Mouse (Mus musculus): ENCODE results near the gene Sytl3.
A peak's percentile ranks its signal among the peaks of the same experiment; 100 is the strongest.

Gene Sytl3

DNA sequence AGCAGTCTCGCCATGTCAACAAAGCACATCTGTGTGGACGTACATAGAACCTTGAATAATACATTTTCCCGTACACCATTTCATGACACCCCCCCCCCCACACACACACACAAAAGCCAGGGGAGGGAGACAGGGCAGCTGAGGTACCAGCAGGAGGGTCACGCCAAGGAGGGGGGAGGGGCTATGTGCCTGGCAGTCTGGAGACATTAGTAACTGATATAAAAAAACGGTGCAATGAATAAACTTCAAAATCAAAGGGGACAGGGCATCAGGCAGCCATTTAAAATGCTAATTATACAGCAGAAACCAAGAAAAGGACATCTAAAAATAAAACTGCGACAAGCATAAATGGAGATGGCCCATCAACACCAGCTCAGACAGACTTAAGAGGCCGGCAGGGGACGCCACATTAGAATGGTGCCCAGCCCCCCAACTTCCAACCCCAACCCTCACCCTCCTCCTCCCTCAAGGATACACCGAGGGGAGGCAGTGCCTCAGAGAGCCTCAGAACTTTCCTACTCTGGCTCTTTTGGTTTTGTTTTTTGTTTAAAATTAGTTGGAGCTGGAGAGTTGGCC is 100.9 kb downstream of the Sytl3 start:
- no peak for DNase-seq

DNA sequence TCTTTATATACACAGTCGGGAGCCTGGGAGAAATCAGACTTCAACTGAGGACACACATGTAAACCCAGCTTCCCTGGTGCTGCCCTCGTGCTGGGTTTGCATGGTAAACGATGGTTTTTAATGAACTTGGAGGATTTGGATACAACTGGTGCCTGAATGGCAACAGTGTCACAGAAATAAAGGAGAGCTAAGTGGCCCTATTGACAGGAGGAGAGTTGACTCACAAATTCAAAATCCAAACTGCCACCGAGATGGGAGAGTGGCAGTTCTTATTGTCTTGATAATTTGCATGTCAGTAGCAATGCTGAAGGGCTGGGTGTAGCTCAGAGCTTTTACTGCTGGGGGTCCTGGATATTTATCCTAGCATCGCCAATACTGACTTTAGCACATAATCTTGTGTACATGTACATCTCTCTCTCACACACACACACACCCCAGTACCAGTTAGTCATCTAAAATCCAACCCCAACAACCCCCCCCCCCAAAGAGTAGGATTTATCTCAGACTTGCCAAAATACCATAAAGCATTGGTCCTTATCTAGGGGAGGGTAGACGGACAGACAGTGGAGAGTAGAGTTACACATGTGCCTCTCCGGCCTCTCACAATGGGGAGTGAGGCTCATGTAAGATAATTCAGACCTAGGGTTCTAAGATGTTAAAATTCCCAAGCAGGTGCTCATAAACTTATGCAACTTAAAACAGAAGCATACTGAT is 104.8 kb downstream of the Sytl3 start:
- DNase-seq, result no peak

DNA sequence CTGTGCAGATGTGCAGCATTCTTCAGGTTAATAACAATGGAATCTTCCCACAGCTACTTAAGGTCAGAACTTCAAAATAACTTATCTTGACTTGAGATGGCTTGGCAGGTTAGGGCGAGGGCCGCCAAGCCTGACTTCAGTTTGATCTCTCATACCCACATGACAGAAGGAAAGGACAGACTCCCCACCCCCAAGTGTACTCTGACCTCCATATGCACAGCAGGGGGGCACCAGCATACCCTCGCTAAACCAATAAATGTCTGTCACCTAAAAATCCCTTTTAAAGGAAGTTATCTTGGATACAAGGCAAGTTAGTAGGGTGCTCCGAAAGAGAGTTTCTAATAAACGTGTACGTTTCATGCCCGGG is 105.3 kb downstream of the Sytl3 start:
- no peak for DNase-seq

DNA sequence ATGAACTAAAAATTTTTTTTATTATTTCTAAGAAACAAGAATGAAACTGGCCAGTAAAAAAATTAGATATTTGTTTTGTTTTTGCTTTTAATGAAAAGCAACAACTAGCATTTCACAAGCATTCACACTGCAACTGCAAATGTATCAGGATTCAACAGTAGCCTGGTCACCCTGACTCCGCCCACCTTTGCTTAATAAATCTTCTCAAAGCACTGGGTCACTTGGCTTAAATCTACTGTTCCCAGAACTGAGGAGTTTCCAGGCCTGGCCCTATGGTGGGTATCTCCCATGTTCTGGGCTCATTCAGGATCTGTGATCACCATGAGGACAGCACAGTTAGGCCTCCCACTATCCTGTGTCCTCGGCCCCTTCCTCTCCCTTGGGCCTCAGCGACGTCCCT is 105.8 kb downstream of the Sytl3 start:
- no peak for DNase-seq

DNA sequence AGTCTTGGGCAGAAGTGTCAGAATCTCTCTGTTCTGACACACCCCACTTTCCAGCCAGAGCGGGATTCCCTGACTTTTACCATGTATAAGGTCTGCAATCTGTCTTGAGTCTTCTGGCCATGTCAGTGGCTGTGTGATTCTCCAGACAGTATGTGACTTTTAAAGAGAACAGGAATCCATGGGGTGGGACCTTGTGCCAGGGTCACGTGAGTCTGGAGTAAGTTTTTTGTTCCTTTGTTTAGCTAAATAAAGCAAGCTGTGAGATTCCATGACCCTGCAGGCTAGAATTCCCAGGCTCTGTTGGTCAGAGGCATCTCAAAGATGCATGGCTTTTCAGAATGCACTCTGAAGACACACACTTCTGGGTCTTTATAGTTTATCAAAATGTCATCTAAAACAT is 107.0 kb downstream of the Sytl3 start:
- no peak for DNase-seq

DNA sequence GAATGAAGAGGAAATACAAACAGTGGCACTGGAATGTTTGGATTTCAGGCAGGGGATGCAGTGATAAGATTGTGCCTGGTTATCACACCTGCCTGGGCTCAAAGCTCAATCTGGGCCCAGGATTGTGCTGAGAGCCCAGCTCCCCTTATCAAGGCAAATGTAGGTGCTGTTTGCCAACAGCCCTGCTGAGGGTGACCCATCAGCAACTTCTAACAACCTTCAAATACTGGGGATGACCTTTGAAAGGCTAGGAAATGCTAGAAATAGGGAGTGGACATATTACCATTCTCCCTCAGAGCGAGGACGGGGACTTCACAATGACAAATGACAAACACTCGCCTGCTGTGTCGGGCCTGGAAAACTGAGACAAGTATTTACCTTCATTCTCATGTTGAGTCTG is 107.9 kb downstream of the Sytl3 start:
- DNase-seq, result no peak

DNA sequence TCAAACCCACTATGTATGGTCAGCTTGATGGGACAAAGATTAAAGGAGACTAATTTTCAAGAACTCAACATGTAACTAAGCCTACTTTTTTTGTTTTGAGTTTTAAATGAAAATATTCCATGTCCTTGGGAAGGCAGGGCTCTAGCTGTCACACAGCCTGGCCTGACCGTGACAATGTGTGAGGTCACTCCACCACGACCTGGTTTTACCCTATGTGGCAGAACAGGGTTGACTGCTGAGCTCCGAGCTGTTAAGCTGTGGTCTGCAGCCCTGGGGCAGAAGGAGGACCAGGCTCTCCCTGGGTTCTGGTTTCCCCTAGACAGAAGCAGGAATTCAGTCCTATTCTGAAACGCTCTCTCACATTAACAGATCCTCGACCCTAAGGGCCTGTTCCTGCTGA is 108.9 kb downstream of the Sytl3 start:
- no peak for DNase-seq

DNA sequence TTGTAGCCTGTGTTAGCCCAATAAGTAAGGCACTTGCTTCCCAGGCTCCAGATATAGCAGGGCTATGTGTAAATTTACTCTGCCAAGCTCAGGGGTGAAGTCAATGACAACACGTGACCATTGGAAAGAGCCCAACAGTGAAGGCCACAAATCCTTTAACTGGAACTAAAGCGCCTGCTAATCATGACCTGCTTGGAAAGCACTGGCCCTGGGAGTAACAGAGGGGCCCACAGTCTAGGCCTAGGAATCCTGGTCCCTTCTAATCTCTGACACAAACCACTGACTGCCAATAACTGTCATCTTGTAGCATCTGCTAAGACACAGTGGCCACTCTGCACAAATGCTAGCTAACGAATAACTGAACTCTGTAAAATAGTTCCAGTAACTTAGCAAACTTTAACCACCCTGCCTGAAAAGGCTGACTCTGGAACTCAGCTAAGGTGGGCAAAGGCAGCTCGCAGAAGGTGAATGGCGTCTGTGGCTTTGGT is 109.5 kb downstream of the Sytl3 start:
- peak; percentile 77 for DNase-seq

DNA sequence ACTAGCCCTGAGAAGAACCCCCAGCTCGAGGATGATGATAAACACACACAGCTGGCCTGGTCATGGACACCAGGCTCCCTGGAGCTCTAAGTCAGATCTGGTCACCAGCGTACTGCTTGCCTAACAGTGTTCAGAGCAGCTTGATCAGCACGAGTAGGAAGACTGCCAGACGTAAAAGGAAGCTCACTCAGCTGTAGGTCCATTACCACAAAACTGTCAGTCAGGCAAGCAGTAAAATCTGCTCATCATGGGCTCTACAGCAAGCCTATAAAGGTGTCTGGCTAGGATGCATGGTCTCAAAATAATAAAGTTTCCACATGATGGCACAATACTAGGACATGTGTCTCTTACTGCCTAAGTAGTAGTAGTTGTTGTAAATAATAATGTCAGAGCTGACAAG is 110.7 kb downstream of the Sytl3 start:
- DNase-seq, result no peak

DNA sequence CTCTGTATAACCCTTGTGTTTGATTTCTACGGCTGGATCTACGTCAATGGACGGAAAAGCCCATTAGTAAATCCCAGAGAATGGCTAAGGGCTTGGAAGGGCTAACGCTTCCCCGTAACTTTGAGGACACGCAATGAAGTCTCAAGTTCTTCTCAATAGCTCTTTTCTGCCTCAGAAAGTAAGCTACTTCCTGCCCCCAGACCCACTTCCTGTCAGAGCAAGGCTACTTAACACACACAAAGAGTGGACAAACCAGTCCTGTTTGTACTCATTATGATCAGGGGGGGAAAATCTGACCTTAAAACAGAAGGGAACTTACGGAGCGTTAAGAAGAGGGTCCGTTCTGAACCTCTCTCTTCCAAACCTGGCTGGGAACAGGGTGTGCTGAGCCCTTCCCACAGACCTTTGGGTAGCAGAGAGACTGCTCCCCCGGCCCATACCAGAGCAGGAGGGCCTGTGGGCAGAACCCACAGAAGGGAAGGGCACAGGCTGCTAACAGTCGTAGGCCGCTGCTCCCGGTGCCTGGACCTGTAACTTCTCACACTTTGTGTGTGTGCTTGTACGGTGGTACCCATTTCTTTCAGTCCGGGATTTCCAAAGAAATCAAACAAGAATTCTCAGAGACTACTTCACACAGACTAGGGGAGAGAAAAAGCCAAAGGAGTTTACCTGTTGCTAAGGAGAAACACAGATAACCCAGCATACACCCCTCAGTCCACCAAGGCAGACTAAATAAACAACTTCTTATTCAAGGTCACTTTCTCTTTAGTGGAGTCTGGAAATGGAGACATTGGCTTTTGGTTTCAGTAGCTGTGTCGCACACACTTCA is 113.0 kb downstream of the Sytl3 start:
- no peak for DNase-seq

DNA sequence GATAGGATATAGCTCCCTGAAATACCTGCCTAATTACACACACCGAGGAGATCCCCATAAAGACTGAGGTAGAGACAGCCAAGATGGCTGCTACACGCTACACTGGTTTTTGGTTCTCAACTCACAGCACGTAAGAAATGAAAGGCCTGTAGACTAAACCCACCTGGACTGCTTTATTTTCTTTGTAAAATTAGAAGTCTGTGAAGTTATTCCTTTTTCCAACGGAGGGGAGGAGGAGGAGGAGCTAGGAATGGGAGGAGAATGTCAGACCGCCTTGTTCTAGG is 113.5 kb downstream of the Sytl3 start:
- DNase-seq, result no peak

DNA sequence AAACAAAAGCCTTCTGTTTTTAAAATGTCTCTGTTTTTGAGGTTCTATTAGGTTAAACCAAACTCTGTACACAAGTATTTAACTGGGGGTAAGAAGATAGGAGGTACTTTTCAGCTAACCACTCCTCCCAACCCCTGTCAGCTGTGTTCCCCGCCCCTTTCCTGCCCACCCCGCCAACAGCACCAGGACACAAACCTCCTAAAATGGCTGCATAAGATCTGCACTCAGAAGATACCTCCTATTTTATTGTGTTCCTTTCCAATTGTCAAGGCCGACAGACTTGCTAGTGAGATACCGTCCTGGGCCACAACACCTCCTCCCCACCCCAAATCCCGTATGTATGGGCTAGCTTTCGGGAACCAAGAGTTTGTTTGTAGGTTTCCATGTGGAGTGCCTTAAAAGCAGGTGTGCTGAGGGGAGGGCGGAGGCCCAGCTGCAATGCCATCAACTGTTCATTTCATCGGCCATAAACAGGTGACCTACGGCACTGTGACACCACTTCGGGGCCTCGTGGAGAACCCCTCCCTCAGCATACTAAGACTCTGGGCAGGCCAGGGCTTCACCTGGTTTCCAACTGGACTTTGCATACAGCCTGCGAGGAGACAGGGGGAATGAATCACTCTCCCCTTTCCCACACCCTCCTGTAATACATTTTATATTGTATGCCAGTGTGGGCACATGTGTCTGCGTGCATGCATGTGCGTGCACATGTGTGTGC is 114.5 kb downstream of the Sytl3 start:
- no peak for DNase-seq

DNA sequence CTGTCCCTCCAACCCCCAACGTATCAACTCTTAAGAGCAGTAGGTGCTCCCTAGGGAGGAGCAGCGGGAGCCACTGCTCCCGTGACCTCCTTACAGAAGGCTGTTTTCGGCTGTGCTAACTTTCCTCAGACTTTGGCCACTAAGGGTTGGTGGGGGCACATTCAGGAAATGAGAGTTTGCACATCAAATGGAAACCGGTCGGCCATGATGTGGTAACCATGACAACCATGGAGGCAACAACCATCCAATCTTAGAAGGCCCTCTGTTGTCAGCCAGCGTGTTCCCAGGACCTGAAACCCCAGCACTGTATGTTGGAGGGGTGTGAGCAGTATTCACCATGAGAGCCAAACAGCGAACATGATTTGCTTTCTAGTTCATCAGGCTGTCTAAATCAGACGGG is 116.3 kb downstream of the Sytl3 start:
- no peak for DNase-seq

DNA sequence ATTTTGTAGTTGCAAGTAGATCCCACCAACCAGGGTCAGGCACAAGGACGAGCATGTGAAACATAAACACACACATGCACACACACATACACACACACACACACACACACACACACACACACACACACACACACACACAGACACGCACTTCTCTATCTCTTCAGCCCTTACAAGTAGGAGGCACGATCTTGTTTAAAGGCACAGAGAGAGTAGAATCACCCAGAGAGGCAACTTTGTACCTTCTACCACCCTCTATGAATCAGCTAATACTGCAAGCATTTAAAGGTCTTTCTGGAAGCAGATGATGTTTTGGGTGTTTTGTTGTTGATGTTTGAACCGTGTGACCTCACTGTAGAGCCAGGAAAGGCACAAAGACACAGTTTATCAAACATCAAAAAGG is 116.8 kb downstream of the Sytl3 start:
- no peak for DNase-seq

DNA sequence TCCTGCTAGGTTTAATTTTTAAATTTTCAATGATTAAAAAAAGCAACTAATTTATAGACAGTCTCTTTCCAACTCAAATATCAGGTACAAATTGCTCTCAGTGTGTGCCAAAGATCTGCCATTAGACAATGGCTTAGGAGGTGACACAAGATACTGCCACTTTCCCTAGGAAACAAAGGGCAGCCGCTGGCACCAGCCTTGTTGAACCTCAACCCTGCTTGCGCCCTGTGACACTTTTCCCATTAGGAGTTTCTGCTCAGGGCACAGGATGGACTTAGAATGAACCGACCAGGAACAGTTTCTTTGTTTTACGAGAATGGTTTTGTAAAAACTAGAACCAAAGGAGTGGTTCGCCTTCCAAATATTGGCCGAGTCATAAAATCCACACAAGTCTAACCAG is 117.2 kb downstream of the Sytl3 start:
- DNase-seq, result no peak

DNA sequence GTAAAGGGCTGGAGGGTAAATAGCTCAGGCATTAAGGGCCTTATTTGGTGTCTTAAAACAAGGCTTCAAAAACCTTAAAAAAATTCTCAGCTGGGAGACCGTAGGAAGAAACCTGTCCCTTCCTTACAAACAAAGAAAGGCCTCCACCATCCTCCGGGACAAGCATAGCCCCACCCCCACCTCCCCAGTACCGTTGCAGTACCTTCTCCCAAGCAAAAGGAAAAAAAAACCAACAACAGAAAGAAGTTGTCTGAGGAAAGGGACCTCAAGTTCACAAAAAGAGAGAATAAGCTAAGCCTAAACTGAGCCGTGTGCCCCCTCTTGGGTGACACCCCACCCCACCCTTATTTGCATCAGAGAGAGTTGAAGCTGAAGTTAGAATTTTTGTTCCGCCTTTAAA is 117.7 kb downstream of the Sytl3 start:
- DNase-seq, result no peak

DNA sequence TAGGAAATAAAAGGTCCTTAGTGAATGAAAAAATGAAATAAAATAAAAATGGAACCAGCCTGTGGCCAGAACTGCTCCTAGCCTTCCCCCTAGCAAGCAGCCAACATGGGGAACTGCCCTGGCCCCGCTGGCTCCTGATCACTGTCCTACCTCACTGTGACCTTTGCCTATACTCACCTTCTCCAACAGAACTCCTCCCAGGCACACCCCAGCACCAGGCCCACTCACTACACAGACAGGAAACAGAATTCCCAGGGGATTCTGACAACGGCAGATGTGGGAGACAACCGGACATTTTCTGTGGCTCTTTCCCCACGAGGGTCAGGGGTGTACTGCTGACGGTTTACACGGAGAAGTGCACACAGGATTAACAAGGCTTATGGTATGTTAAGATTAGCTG is 118.2 kb downstream of the Sytl3 start:
- DNase-seq, result no peak

DNA sequence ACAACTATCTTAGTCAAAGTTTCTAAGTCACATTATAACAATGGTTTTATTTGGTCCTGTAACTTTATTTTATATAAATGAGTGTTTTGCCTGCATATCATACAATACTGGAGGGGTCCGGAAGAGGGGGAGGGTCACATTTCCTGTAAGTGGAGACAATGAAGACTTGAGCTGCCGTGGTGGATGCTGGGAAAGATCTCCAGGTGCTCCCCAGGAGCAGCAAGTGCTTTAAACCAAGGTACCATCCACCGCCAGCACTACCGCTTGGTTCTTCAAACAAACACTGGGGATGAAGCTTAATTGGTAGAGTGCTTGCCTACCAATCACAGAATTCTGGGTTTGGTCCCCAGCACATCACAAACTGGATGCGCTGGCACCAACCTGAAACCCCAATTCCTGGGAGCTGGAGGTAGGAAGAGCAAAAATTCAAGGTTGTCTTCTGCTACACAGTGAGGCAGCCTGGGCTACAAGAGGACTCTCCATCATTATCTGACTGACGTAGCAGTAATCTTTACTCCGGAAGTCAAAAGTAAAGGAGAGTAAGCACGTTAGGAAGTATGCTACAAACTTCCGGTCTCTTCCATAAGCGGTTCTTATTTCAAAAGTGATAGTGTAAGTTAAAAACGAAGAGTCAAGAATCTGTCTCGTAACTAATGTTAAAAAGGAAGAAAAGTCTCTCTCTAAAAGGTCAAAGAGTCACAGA is 118.9 kb downstream of the Sytl3 start:
- no peak for DNase-seq

DNA sequence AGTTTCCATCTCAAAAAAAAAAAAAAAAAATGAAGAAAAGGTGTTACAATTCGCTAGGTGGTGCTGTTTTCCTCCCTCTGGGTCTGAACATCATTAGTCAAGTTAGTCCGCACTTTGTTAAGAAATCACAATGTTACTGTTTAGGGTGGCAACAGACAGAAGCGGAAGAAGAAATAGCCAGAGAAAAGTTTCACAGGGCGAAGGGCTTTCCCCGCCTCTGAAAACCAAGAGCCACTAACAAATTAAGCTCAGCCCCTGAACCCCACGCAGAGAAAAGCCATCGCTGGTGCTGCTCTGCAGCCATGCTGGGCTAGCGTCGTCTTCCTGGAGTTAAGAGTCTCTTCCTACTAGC is 119.4 kb downstream of the Sytl3 start:
- peak; percentile 59 for DNase-seq

DNA sequence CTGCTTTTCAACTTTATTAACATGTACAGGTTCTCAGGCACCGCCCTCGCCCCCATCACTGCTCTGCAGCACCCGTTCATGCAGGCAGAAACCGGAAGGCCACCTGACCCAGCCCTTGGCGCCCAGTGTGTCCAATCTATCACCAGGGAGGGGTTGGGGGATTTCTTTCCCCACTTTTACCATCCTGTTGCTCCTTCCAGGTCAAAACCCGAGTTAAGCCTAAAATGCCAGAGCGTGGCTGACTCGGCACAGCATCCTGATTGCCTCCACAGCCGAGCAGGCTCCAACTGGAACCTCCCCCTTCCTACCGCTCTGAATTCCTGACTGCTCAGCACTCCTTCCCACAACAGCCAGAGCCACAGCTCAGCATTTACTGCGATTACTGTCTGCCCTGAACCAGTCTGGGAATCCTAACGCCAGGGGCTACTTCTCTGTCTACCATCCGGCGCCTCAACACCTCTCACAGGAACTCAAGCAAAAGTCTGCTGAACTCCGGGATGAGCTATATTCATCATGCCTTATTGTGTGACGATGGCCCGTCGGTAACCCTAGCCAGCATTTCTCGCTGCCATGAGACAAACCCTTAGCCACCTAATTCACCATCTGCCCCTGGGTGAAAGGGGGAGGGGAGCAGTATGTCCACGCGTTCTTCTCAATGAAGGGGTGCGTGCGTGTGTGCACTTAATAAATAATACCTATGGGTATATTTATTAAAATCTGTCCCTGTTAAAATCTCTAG is 120.0 kb downstream of the Sytl3 start:
- peak; percentile 80 for DNase-seq

DNA sequence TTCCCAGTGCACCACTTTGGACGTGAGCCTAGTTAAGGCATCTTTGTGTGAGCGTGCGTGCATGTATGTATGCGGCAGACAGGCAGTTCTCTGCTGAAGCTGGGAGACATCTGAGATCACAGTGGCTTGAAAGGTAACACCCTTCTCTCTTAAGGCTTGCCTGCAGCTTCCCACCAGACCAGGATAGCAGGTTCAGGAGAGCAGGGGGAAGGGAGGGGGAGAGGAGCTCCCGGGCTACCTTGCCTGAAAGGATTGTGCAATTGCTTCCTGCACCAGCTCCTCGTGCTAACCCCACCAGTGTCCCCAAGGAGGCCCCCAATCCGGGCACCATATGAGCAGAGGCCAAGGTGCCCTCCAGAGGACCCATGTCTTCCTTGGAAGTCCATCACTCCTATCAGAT is 120.7 kb downstream of the Sytl3 start:
- no peak for DNase-seq

DNA sequence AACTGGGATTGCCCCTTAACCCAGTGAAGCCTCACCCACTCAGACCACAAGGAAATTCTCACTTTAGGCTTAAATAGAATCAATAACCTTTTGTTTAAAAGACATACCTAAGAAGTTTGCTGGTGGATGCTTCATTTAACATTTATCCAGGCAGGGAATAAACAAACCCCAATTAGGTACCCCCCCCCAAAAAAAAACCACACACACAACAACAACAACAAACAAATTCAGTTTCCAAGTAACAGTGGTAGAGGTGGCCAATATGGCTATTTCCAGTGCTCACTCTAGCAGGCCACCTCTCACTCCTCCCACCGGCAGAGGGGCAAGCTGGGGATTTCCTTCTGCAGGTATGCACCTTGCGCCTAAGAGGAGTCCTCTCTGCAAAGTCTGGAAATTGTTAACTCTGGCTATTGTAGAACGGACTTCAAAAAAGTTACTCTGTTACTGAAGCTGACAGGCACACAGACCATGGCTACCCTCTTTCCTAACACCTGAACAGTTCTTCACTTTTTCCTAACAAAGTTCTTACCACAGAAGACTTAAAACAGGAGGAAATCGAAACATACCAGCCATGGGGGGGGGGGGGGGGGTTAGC is 121.7 kb downstream of the Sytl3 start:
- DNase-seq, result no peak
